Mouse (Mus musculus) erythroblast, adult 5-6 weeks (primary cell): Measurements from ENCODE around the gene Asrgl1. TPM values are rescaled to one million over a fixed set of nuclear protein-coding genes. Genes with fewer than 3 reads are reported as not detected.

Experiments used
- ATAC-seq: replicated peaks from 2 replicates; pipeline ENCODE4 v1.8.0; 2016; ENCODE audit warnings: moderate number of reproducible peaks, mild to moderate bottlenecking, moderate TSS enrichment, inconsistent platforms; ENCODE audit not compliant: poor library complexity, low FRiP score, severe bottlenecking
- total RNA-seq, 2 experiments: library from RNA; stranded (forward) in 1 of 2; stranded (reverse) in 1 of 2; fragments of 150-400 nt in 1 of 2; fragments of 200-764, 138-1000 nt in 1 of 2; gene quantifications; 2 replicates each; pipeline versions ENCODE4 v1.2.3 to v1.2.4; 2015 to 2017; ENCODE audit warnings: low replicate concordance in 2 of 2

Asrgl1 gene
- total RNA-seq, 2 experiments from 2014 or later = 2.1 to 5.1 TPM

DNA sequence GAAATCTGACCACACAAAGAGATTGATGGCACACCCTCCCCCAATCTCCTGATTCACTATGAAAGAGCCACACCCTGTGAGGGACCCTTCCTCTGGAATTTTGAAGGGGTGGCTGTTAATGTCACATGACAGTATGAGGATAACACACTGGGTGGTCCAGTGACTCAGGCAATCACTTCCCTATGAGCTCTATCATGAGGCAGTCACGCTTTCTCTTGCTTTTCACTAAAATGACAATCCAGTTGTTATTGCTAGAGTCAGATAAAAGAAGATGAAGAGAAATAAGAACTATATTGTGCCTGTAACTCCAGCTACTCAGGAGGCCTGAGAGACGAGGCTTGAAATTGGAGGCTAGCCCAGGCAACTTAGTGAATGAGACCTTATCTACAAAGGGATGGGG is 59.9 kb downstream of the Asrgl1 start:
- ATAC-seq = no peak

- ATAC-seq = no peak
Observed at GRCm38 (mm10) chr19:9074424-9074823, 61.0 kb downstream of the Asrgl1 start.

GRCm38 (mm10) chr19:9073776-9074411 is 61.5 kb downstream of the Asrgl1 start:
- no peak for ATAC-seq

- ATAC-seq = no peak
Observed at GRCm38 (mm10) chr19:9072157-9072530, 63.3 kb downstream of the Asrgl1 start.

- ATAC-seq = no peak
Observed at GRCm38 (mm10) chr19:9071456-9072156, 63.8 kb downstream of the Asrgl1 start.

DNA sequence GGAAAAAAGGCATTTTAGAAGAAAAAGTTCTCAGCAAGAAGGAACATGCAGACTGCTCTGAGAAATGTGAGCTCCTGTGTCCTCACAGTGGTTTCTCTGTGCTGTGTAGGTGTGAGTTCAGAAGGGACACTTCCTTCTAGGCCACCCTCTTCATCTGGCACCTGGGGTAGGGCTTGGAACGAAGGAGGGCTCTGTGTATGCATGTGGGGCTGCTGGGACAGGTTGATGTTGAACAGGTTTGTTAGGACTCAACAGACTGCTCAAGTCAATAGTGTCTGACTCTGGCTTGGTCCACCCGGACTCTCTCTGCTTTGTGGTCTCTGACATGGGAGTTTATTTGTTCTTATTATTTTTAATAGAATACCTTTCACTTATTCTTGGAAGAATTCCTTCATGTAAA is 65.1 kb downstream of the Asrgl1 start:
- ATAC-seq = no peak

DNA sequence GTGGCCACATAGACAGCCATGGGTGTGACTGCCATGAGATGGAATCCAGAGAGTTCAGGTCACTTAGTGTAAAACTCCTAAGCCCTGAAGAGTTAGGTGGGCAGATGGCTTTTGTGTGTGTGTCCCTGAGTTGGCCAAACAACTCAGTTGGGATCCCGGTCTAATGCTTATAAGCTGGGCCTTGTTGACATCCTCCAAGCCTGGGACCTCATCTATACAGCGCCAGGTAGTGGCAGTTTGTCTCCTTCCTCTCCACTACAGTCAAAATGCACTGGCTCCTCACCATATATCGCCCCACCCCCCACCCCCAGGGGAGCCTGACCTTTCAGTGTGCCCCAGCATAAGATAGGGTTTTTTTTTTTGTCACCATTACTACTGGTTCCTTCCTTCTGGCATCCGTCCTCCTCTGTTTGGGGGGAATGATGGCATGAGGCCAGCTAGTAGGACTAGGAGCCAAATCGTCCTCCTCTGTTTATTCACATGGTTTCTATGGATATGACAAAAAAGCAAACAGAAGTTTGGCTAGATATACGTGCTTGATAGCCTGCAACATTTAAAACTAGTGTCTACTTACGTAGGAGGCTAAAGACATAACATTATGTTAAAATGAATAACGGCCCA is 65.6 kb downstream of the Asrgl1 start:
- ATAC-seq = no peak

- no peak for ATAC-seq
Observed at GRCm38 (mm10) chr19:9067292-9067691, 68.1 kb downstream of the Asrgl1 start.

DNA sequence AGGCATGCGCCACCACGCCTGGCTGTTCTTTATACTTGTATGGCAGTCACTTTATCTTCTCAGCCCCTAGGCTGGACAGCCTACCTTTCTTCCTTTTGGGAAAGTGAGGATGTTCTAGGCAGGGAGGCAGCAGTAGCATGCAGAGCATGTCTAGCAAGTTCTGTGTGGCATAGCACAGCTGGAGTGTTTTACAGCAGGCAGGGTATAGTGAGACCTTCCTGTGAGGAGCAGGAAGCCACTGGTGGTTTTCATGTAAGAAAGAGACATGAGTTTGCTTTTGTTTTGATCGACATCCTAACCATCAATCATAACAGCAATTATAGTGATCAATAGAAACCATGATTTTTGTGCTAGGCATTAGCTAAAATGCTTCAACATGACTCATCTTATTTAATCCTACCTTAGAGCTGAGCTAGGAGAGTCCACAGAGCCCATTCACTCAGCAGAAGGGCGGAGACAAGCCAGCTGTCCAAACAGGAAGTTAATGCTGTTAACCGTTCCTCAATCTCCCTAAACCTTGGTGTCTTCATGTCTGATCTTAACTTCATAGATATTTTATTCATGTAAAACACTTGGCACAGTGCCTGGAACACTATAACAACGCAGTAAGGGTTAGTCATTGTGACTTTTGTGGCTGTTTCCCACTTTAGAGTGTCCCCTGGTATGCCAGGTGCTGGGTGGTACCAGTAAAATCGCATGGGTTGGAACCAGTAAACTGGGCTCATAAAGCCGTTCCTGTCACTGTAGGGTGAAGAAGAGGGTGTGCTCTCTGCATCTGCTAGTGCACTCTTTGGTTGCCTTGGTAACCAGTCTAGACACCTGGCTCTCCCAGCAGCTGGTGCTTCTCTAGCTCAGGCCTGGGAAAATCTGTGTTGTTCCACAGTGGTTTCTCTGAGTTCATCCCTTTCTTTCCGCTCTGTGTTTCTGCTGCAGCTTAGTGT is 69.5 kb downstream of the Asrgl1 start:
- no peak for ATAC-seq

- no peak for ATAC-seq
Observed at GRCm38 (mm10) chr19:9063831-9064230, 71.6 kb downstream of the Asrgl1 start.

DNA sequence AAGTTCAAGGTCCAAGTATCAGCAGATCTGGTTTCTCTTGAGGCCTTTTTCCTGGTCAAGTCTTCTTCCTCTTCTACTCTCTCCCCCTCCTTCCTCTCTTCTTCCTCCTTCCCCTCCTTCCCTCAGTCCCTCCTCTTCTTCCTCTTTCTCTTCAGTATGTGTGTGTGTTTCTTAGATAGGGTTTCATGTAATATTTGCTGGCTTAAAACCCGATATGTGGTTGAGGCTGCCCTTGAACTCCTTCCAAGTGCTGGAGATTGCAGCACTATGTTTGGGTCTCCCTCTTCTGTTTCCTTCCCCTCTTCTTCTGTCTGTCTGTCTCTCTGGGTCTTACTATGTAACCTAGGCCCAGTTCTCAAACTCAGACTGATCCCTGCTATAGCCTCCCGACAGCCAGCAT is 72.6 kb downstream of the Asrgl1 start:
- ATAC-seq = no peak

DNA sequence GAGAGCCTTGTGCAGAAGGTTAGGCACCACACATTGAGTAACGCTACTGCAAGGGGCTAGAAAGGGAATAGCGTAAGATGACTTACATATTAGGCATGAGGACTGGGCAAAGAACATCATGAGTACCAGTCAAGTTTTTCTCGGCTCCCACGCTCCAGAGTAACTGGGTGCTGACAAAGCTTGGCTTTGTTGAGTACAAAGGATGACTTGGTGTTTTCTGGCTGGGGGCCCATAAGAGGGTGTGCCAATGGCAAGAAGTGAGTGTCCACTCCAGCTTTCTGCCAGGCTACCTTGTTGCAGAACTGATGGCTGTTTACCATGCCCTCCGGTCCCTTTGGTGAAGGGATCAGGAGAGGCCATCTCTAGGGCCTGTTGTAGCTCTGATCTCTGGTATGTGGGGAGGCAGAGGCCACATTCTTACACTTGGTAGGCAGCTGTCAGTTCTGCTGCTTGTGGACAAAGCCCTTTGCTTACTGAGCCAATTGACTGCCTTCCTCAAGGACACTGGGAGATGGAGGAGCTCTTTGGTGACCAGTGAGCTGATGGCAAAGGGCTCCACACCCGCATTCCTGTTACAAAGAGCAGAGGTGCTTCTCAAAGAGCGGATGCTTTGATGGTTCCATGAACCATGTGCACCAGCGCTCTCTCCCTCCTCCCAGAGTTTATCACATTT is 74.1 kb downstream of the Asrgl1 start:
- ATAC-seq = no peak

- ATAC-seq = no peak
Observed at GRCm38 (mm10) chr19:9060103-9060502, 75.3 kb downstream of the Asrgl1 start.

Other genes starting within 250 kb of the Asrgl1 start
- gene 1810009A15Rik, start 246.8 kb downstream of the Asrgl1 start, total RNA-seq (2015; ENCODE audit: low replicate concordance) = 14.6 and 21.3 TPM in 2 replicates
- 13.5 and 23.3 TPM in 2 replicates for gene 1810009A15Rik, start 246.8 kb downstream of the Asrgl1 start, total RNA-seq (2017; ENCODE audit: low replicate concordance)
- gene Gm49416, start 246.7 kb downstream of the Asrgl1 start, total RNA-seq (2015; ENCODE audit: low replicate concordance) = not detected in 2 replicates
- gene Gm49416, start 246.7 kb downstream of the Asrgl1 start, total RNA-seq (2017; ENCODE audit: low replicate concordance) = not detected in 2 replicates
- gene Ints5, start 242.6 kb downstream of the Asrgl1 start, total RNA-seq (2015; ENCODE audit: low replicate concordance) = 2.3 and 7.1 TPM in 2 replicates
- 4.7 and 5.4 TPM in 2 replicates for gene Ints5, start 242.6 kb downstream of the Asrgl1 start, total RNA-seq (2017; ENCODE audit: low replicate concordance)
- gene Ganab, start 237.6 kb downstream of the Asrgl1 start, total RNA-seq (2015; ENCODE audit: low replicate concordance) = 12.7 and 20.9 TPM in 2 replicates
- 19.5 and 20.4 TPM in 2 replicates for gene Ganab, start 237.6 kb downstream of the Asrgl1 start, total RNA-seq (2017; ENCODE audit: low replicate concordance)
- gene B3gat3, start 215.3 kb downstream of the Asrgl1 start, total RNA-seq (2015; ENCODE audit: low replicate concordance) = 12.5 and 14.2 TPM in 2 replicates
- 11.1 and 12.4 TPM in 2 replicates for gene B3gat3, start 215.3 kb downstream of the Asrgl1 start, total RNA-seq (2017; ENCODE audit: low replicate concordance)
- gene Rom1, start 206.3 kb downstream of the Asrgl1 start, total RNA-seq (2015; ENCODE audit: low replicate concordance) = 1.2 TPM in 1 of 2 replicates, not detected in the other
- gene Rom1, start 206.3 kb downstream of the Asrgl1 start, total RNA-seq (2017; ENCODE audit: low replicate concordance) = 1.7 and 3.0 TPM in 2 replicates
- 1.7 and 4.8 TPM in 2 replicates for gene Eml3, start 206.1 kb downstream of the Asrgl1 start, total RNA-seq (2015; ENCODE audit: low replicate concordance)
- gene Eml3, start 206.1 kb downstream of the Asrgl1 start, total RNA-seq (2017; ENCODE audit: low replicate concordance) = 6.3 and 8.3 TPM in 2 replicates
- gene Mta2, start 193.8 kb downstream of the Asrgl1 start, total RNA-seq (2015; ENCODE audit: low replicate concordance) = 16.9 and 22.8 TPM in 2 replicates
- gene Mta2, start 193.8 kb downstream of the Asrgl1 start, total RNA-seq (2017; ENCODE audit: low replicate concordance) = 39.5 and 54.4 TPM in 2 replicates
- 1.0 and 2.7 TPM in 2 replicates for gene Tut1, start 181.8 kb downstream of the Asrgl1 start, total RNA-seq (2015; ENCODE audit: low replicate concordance)
- 2.3 and 6.8 TPM in 2 replicates for gene Tut1, start 181.8 kb downstream of the Asrgl1 start, total RNA-seq (2017; ENCODE audit: low replicate concordance)
- 181 and 213 TPM in 2 replicates for gene Eef1g, start 168.6 kb downstream of the Asrgl1 start, total RNA-seq (2015; ENCODE audit: low replicate concordance)
- 105 and 149 TPM in 2 replicates for gene Eef1g, start 168.6 kb downstream of the Asrgl1 start, total RNA-seq (2017; ENCODE audit: low replicate concordance)
- 19.0 and 20.0 TPM in 2 replicates for gene Ahnak, start 146.4 kb downstream of the Asrgl1 start, total RNA-seq (2015; ENCODE audit: low replicate concordance)
- gene Ahnak, start 146.4 kb downstream of the Asrgl1 start, total RNA-seq (2017; ENCODE audit: low replicate concordance) = 24.3 and 30.2 TPM in 2 replicates
- not detected in 2 replicates for gene Scgb1a1, start 47.7 kb downstream of the Asrgl1 start, total RNA-seq (2015; ENCODE audit: low replicate concordance)
- gene Scgb1a1, start 47.7 kb downstream of the Asrgl1 start, total RNA-seq (2017; ENCODE audit: low replicate concordance) = not detected in 2 replicates